Mouse (Mus musculus) kidney, adult 2 months (tissue): Measurements from ENCODE around the gene Erg. TPM values are rescaled to one million over a fixed set of nuclear protein-coding genes. Genes with fewer than 3 reads are reported as not detected.
A peak's percentile ranks its signal among the peaks of the same experiment; 100 is the strongest.

ENCODE experiments used
- DNase-seq: peaks from one replicate; pipeline ENCODE4 v3.0.0; 2021
- H3K27ac ChIP-seq: fragments of 200-500 bp; 2 replicates; pipeline ENCODE4 v1.5.1; 2012; ENCODE audit warnings: low read depth, low read length, control low read depth, inconsistent platforms; ENCODE audit not compliant: insufficient read depth
- H3K27me3 ChIP-seq: fragments of 200-500 bp; replicated peaks from 2 replicates; pipeline ENCODE4 v1.6.1; 2012; ENCODE audit warnings: mild to moderate bottlenecking, moderate library complexity, low read length, inconsistent platforms; ENCODE audit not compliant: control insufficient read depth, insufficient read depth
- H3K36me3 ChIP-seq: fragments of 200-500 bp; 2 replicates; pipeline ENCODE4 v1.6.1; 2012; ENCODE audit warnings: mild to moderate bottlenecking, moderate library complexity, low read length, inconsistent platforms; ENCODE audit not compliant: control insufficient read depth, insufficient read depth
- H3K4me1 ChIP-seq: fragments of 200-500 bp; 2 replicates; pipeline ENCODE4 v1.6.1; 2011; ENCODE audit warnings: low read length; ENCODE audit not compliant: control insufficient read depth, insufficient read depth
- H3K4me3 ChIP-seq: fragments of 200-500 bp; 2 replicates; pipeline ENCODE4 v1.5.1; 2011; ENCODE audit warnings: mild to moderate bottlenecking, low read depth, low read length, control low read depth; ENCODE audit not compliant: insufficient read depth
- CTCF ChIP-seq: fragments of 200-500 bp; conservative IDR thresholded peaks from 2 replicates; pipeline ENCODE4 v1.5.1; 2011; ENCODE audit warnings: low read depth, mild to moderate bottlenecking, control low read depth, low read length, moderate library complexity, mixed read lengths; ENCODE audit not compliant: insufficient read depth, insufficient read length
- POLR2A ChIP-seq: fragments of 200-500 bp; IDR thresholded peaks from one replicate; pipeline ENCODE4 v1.6.1; 2011; ENCODE audit warnings: low read depth, low read length, control low read depth
- whole genome bisulfite sequencing: fragments of 180-500 bp; shearing (Covaris S2); methylation state at CpG from one replicate; pipeline ENCODE4 v1.1.7; 2018; 5-methylcytosine and 5-hydroxymethylcytosine counted together
- polyA plus RNA-seq: library from polyadenylated mRNA; depleted of rRNA; stranded (reverse); fragments of >200 nt; gene quantifications from 2 replicates; pipeline ENCODE4 v1.2.3, GENCODE M21; 2012

The Erg gene
- polyA plus RNA-seq, 1 experiment = 20.0 TPM

DNA sequence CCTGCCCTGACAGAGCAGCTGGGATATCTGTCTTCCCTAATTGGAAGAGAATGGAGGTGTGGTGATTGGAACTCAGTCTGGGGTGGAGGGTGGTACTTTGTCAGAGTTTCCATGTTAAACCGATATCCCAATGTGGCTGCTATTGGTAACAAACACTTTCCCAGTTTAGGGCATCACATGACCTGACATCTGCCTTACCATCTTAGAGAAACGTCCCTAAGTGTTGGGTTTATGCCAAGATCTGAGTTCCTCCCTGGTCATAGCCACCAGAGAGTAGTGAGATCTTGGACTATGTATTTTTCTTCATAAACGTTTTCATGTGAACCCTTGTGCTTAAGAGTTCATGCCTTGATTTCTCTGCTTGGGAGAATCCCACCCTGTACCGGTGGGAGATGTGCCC is 144.4 kb downstream of the Erg start:
- no peaks in the 10 kb centered on the region for H3K27me3 ChIP-seq
- no peak overlapping the region for H3K4me3 ChIP-seq
- WGBS = 55% methylated on average over 4 of the region's 4 CpGs
- no peak for DNase-seq
- no peak for TF ChIP-seq CTCF
- TF ChIP-seq POLR2A = no peak
- no peak overlapping the region for H3K27ac ChIP-seq
- 0 out of 2 replicates have a peak, but pooled peaks cover 7% of the 10 kb centered on the region for H3K4me1 ChIP-seq
- no peaks in the 10 kb centered on the region for H3K36me3 ChIP-seq

DNA sequence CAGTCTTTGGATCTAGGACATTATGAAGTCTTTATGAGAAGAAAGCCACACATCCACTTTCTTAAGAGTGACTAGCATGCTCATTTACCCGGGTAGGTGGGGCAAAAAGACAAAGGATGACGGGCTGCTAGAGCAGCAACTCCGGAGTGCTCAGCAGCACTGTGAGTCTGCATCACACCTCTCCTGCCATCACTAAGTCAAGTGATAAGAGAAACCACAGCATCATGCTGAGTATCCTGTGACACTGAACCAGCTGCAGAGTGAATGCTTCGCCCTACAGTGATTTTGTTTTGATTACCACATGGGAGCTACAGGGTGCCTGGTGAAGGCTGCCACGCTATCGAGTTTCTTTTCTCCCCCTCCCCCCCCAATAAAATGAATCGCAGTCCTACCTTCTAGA is 145.2 kb downstream of the Erg start:
- no peak overlapping the region for H3K4me3 ChIP-seq
- TF ChIP-seq CTCF (no peak), POLR2A (no peak)
- WGBS = 37% methylated on average over 7 of the region's 7 CpGs
- H3K27ac ChIP-seq = no peak overlapping the region
- DNase-seq = no peak
- no peaks in the 10 kb centered on the region for H3K27me3 ChIP-seq
- H3K4me1 ChIP-seq = 0 out of 2 replicates have a peak, but pooled peaks cover 7% of the 10 kb centered on the region
- H3K36me3 ChIP-seq = no peaks in the 10 kb centered on the region

DNA sequence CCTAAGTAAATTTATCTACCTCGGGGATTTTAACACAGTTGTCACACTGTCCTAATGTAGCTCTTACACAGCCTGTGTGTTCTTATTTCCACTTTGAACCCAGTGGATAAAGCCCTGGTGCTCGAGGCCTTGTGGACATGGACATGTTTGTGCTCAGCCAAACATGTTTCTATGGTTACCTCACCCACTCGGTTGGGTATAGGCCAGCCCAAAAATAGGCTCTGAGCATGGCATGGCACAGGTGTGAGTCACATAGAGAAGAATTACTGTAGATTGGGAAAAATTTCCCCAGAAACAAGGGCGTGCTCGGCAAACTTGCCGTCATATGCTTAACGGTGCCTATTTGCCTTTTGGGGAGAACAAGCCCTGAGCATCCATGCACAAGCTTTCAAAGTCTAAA is 146.1 kb downstream of the Erg start:
- Histone ChIP-seq H3K27me3 (no peaks in the 10 kb centered on the region), H3K4me3 (no peak overlapping the region), H3K36me3 (no peaks in the 10 kb centered on the region), H3K27ac (no peak overlapping the region), H3K4me1 (0 out of 2 replicates have a peak, but pooled peaks cover 7% of the 10 kb centered on the region)
- DNase-seq = no peak
- WGBS = 71% methylated on average over 7 of the region's 7 CpGs
- TF ChIP-seq CTCF (no peak), POLR2A (no peak)

GRCm38 (mm10) chr16:95439794-95440193 is 146.6 kb downstream of the Erg start:
- H3K4me3 ChIP-seq = no peak overlapping the region
- 51% methylated on average over 8 of the region's 8 CpGs for WGBS
- TF ChIP-seq POLR2A = no peak
- TF ChIP-seq CTCF = no peak
- no peak for DNase-seq
- H3K36me3 ChIP-seq = no peaks in the 10 kb centered on the region
- H3K27me3 ChIP-seq = no peaks in the 10 kb centered on the region
- H3K4me1 ChIP-seq = 0 out of 2 replicates have a peak, but pooled peaks cover 7% of the 10 kb centered on the region
- peak overlapping the region; percentile 61 for H3K27ac ChIP-seq

- no peaks in the 10 kb centered on the region for H3K36me3 ChIP-seq
- peak overlapping the region; percentile 86 for H3K27ac ChIP-seq
- 0 out of 2 replicates have a peak, but pooled peaks cover 7% of the 10 kb centered on the region for H3K4me1 ChIP-seq
- TF ChIP-seq POLR2A (no peak), CTCF (no peak)
- H3K27me3 ChIP-seq = no peaks in the 10 kb centered on the region
- DNase-seq = peak; percentile 86
- H3K4me3 ChIP-seq = no peak overlapping the region
- 49% methylated on average over 17 of the region's 17 CpGs for WGBS
Observed at GRCm38 (mm10) chr16:95438848-95439540, 147.4 kb downstream of the Erg start.

GRCm38 (mm10) chr16:95436611-95437010 is 149.8 kb downstream of the Erg start:
- Histone ChIP-seq H3K4me1 (0 out of 2 replicates have a peak, but pooled peaks cover 3% of the 10 kb centered on the region), H3K4me3 (no peak overlapping the region), H3K27me3 (no peaks in the 10 kb centered on the region), H3K36me3 (no peaks in the 10 kb centered on the region), H3K27ac (no peak overlapping the region)
- TF ChIP-seq POLR2A = no peak
- no peak for TF ChIP-seq CTCF
- 63% methylated on average over 8 of the region's 8 CpGs for WGBS
- DNase-seq = no peak

DNA sequence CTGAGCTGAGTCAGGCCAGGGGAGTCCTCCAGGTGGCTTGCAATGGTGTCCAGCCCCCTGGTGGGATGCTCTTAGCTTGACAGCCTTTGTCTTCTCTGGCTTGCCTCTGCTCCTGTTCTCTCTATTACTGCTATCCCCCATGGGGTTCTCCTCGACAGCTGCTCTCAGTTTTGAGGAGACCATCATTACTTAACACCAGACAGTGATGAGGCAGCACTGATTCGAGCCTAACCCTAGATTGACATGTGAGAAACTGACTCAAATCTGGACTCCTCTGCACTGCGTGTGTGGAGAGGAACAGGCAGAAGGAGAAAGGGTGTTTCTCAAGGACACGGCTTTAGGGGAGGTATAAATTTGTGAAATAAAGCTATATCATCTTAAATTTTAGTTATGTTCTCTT is 150.3 kb downstream of the Erg start:
- 0 out of 2 replicates have a peak, but pooled peaks cover 2% of the 10 kb centered on the region for H3K4me1 ChIP-seq
- no peaks in the 10 kb centered on the region for H3K27me3 ChIP-seq
- H3K36me3 ChIP-seq = no peaks in the 10 kb centered on the region
- TF ChIP-seq POLR2A = no peak
- no peak for TF ChIP-seq CTCF
- no peak overlapping the region for H3K27ac ChIP-seq
- H3K4me3 ChIP-seq = no peak overlapping the region
- no peak for DNase-seq
- 71% methylated on average over 4 of the region's 4 CpGs for WGBS

- H3K27me3 ChIP-seq = no peaks in the 10 kb centered on the region
- no peak overlapping the region for H3K27ac ChIP-seq
- TF ChIP-seq POLR2A (no peak), CTCF (no peak)
- 85% methylated on average over 8 of the region's 8 CpGs for WGBS
- no peak overlapping the region for H3K4me3 ChIP-seq
- no peak for DNase-seq
- H3K36me3 ChIP-seq = no peaks in the 10 kb centered on the region
- no peaks in the 10 kb centered on the region for H3K4me1 ChIP-seq
Observed at GRCm38 (mm10) chr16:95434434-95434833, 152.0 kb downstream of the Erg start.
